Mouse (Mus musculus) forebrain, embryonic 14.5 days (tissue): Measurements from ENCODE around the gene Shank2. TPM values are rescaled to one million over a fixed set of nuclear protein-coding genes. Genes with fewer than 3 reads are reported as not detected.
A peak's percentile ranks its signal among the peaks of the same experiment; 100 is the strongest.

ENCODE experiments used
- ATAC-seq: fragments of 200-750 bp; cut with Nextera tagmentation; 2 replicates; pipeline ENCODE4 v1.8.0; 2017; ENCODE audit warnings: mild to moderate bottlenecking, moderate library complexity
- DNase-seq: peaks from one replicate; pipeline ENCODE4 v3.0.0-alpha.2; 2015; ENCODE audit warnings: low spot score
- H3K27ac ChIP-seq: fragments of 300-500 bp; sonication (generic); 2 replicates; pipeline ENCODE4 v1.5.1; 2014; ENCODE audit warnings: low read depth, mild to moderate bottlenecking, control low read depth, low read length, moderate library complexity
- H3K27me3 ChIP-seq: fragments of 300-500 bp; sonication (generic); replicated peaks from 2 replicates; pipeline ENCODE4 v1.6.1; 2014; ENCODE audit warnings: low read length, control low read depth, mixed read lengths; ENCODE audit not compliant: control insufficient read depth, insufficient read depth
- H3K36me3 ChIP-seq: fragments of 300-500 bp; sonication (generic); 2 replicates; pipeline ENCODE4 v1.6.1; 2014; ENCODE audit warnings: low read length, control low read depth; ENCODE audit not compliant: control insufficient read depth, insufficient read depth
- H3K4me1 ChIP-seq: fragments of 300-500 bp; sonication (generic); 2 replicates; pipeline ENCODE4 v1.6.1; 2014; ENCODE audit warnings: antibody characterized with exemption, low read length, control low read depth; ENCODE audit not compliant: control insufficient read depth, insufficient read depth
- H3K4me2 ChIP-seq: fragments of 300-500 bp; sonication (generic); 2 replicates; pipeline ENCODE4 v1.6.1; 2014; ENCODE audit warnings: mild to moderate bottlenecking, control low read depth, low read length
- H3K4me3 ChIP-seq: fragments of 300-500 bp; sonication (generic); 2 replicates; pipeline ENCODE4 v1.5.1; 2014; ENCODE audit warnings: low read depth, low read length, control low read depth
- H3K9ac ChIP-seq: fragments of 300-500 bp; sonication (generic); 2 replicates; pipeline ENCODE4 v1.6.1; 2014; ENCODE audit warnings: mild to moderate bottlenecking, low read length, control low read depth, moderate library complexity
- H3K9me3 ChIP-seq: fragments of 300-500 bp; sonication (generic); replicated peaks from 2 replicates; pipeline ENCODE4 v1.6.1; 2016; ENCODE audit warnings: low read length, control low read depth, mixed read lengths; ENCODE audit not compliant: control insufficient read depth
- WGBS: fragments of 180-500 bp; shearing (Covaris S2); extraction: QIAGEN DNeasy Blood & Tissue Kit; methylation state at CpG from one replicate; pipeline ENCODE4 v1.1.7; 2014; 5-methylcytosine and 5-hydroxymethylcytosine counted together
- polyA plus RNA-seq: library from polyadenylated mRNA; unstranded; fragments of >200 nt; fragmentation: Nextera tagmentation; extraction: Ambion mirVana; gene quantifications from 2 replicates; pipeline ENCODE4 v1.2.1, GENCODE M21; 2014

Gene Shank2
- polyA plus RNA-seq, 1 experiment from 2014 or later, result 4.6 TPM

DNA sequence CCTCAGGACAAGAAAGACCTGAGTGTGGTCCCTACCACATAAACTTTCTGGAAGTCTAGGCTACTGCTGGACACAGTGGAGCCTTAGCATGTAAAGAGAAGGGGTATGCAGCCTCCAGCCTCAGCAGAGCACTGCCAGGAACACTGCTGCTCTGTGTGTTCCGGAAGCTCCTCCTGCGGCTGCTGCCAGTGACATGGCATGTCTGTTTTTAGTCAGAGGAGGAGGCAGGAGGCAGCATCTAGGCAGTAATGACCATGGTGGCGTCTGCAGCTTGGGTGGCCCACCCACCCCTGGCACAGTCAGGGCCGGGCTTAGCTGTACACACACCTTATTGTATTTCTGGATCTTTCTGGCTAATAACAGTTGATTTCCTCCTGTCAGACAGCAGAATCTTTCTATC is 405.9 kb downstream of the Shank2 start:
- Histone ChIP-seq H3K27me3 (no peaks in the 10 kb centered on the region), H3K4me2 (no peak overlapping the region), H3K36me3 (peaks cover 19% of the 10 kb centered on the region), H3K9ac (no peak overlapping the region), H3K27ac (no peak overlapping the region), H3K4me3 (no peak overlapping the region), H3K4me1 (peaks cover 6% of the 10 kb centered on the region), H3K9me3 (no peaks in the 10 kb centered on the region)
- WGBS, result 71% methylated on average over 4 of the region's 4 CpGs
- no peak for ATAC-seq
- DNase-seq, result no peak

DNA sequence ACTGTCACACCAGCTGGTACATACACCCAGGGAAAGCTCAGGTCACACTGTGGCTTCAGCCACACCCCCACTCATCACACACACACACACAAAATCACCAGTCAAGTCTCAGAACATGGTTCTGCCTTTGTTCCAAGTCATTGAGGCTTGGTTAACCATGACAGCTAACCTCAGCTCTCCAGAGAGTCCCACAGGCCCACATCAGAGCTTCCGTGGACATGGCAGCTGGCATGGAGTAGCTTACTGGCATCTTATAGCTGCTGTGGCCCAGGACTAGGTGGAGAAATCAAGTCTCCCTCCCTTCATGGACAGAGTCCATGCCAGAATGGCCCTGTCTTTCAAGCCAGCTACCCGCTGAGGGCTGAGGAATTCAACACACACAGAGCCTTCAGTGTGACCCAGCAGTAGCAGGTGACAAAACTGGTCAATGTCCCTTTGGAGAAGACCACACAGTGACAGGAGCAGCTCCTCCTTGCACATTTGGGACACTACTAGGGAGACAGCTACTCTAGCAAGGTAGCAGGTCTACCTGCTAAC is 406.8 kb downstream of the Shank2 start:
- Histone ChIP-seq H3K27me3 (no peaks in the 10 kb centered on the region), H3K9me3 (no peaks in the 10 kb centered on the region), H3K4me2 (no peak overlapping the region), H3K27ac (no peak overlapping the region), H3K4me3 (no peak overlapping the region), H3K9ac (no peak overlapping the region), H3K4me1 (peaks cover 6% of the 10 kb centered on the region), H3K36me3 (peaks cover 19% of the 10 kb centered on the region)
- DNase-seq, result no peak
- 82% methylated on average over 2 of the region's 2 CpGs for whole genome bisulfite sequencing
- ATAC-seq, result no peak

DNA sequence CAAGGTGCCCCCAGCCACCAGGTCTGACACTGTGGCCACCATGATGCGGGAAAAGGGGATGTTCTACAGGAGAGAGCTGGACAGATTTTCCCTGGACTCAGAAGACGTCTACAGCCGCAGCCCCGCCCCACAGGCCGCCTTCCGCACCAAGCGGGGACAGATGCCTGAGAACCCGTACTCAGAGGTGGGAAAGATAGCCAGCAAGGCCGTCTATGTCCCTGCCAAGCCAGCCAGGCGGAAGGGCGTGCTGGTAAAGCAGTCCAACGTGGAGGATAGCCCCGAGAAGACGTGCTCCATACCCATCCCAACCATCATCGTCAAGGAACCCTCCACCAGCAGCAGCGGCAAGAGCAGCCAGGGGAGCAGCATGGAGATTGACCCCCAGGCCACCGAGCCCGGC is 408.0 kb downstream of the Shank2 start:
- H3K36me3 ChIP-seq, result peaks cover 19% of the 10 kb centered on the region
- ATAC-seq (no peak), DNase-seq (no peak)
- H3K27ac ChIP-seq, result no peak overlapping the region
- no peaks in the 10 kb centered on the region for H3K27me3 ChIP-seq
- H3K4me3 ChIP-seq, result no peak overlapping the region
- H3K9ac ChIP-seq, result no peak overlapping the region
- 86% methylated on average over 18 of the region's 18 CpGs for WGBS
- H3K4me1 ChIP-seq, result peaks cover 6% of the 10 kb centered on the region
- no peak overlapping the region for H3K4me2 ChIP-seq
- H3K9me3 ChIP-seq, result no peaks in the 10 kb centered on the region

DNA sequence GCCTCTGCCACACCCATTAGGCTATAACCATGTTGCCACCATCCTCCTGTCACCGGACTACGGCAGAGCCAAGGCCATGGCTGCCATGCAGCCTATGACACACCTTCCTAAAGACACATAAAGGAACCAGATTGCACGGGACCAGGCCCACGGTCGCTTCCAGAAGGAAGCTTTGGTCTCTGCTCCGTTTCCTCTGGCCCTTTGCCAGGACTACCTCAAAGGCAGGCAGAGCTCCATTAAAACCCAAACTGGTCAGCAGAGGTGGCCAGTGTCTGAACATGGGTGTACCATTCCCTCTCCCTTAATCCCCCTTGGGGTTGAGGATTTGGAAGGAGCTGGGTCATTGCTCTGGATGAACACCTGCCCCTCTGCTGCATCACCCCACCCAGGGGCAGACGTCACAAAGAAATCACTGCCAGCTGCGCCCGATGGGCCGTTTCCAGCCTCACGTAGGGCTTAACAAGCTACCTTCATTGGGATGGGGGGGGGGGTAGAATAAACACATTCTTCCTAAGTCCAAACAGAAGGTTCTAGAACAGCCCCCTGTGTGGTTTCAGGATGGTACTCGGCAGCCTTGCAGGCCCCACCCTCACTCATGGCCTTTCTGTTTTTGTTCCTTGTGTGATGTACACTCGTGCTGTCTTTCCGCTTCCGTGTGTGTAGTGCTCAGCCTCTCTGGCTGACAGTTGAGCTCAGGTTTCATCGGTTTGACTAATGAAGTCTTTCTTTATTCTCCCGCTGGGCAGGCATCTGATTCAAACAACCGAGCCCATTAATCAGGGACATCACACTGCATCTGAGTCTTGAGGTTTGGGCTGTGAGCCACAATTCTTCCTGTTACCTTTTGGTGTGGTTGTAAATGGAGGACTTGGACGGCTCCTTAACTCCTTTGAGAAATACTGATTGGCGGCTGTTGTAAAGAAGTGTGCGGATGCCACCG is 410.5 kb downstream of the Shank2 start:
- H3K27ac ChIP-seq, result peak overlapping the region; percentile 16
- no peaks in the 10 kb centered on the region for H3K9me3 ChIP-seq
- ATAC-seq (peak; percentile 43), DNase-seq (peak; percentile 65)
- WGBS, result 33% methylated on average over 22 of the region's 22 CpGs
- peaks cover 6% of the 10 kb centered on the region for H3K4me1 ChIP-seq
- H3K4me3 ChIP-seq, result no peak overlapping the region
- H3K36me3 ChIP-seq, result peaks cover 19% of the 10 kb centered on the region
- H3K4me2 ChIP-seq, result no peak overlapping the region
- H3K27me3 ChIP-seq, result no peaks in the 10 kb centered on the region
- H3K9ac ChIP-seq, result no peak overlapping the region

DNA sequence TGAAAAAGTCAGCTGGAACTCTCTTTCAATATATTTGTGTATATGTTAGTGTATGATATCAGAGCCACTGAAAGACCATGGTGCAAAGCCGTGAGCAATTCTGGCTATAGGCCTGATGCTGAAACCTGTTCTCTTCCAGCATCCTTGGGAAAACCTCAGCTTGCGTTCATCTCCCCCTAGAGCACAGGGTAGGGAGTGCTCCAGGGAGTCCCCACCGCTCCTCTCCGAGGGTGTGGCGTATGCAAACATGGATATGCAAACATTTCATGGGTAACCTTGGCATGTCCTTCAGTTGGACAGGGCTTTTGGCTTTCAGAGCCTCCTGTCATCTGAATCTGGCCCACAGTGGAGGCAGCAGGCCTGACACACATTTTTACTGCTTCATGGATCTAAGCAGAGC is 412.9 kb downstream of the Shank2 start:
- Histone ChIP-seq H3K27me3 (no peaks in the 10 kb centered on the region), H3K4me2 (no peak overlapping the region), H3K9me3 (no peaks in the 10 kb centered on the region), H3K4me1 (peaks cover 18% of the 10 kb centered on the region), H3K9ac (no peak overlapping the region), H3K36me3 (peaks cover 19% of the 10 kb centered on the region), H3K27ac (no peak overlapping the region), H3K4me3 (no peak overlapping the region)
- no peak for ATAC-seq
- 87% methylated on average over 5 of the region's 5 CpGs for WGBS
- DNase-seq, result no peak

DNA sequence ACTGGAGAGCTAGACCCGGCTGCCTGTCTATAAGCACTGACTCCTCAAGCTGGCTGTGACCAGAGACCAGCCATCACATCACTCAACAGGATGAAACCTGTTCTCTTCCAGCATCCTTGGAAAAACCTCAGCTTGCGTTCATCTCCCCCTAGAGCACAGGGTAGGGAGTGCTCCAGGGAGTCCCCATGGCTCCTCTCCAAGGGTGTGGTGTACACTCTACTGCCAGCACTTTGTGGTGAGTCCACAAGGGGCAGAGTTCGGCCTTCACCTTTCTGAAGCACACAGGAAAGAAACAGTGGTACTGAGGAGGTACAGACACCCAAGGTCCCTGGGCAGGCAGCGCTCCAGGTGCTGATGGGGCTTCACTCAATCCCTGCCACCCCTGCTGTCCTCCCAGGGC is 414.1 kb downstream of the Shank2 start:
- Histone ChIP-seq H3K4me1 (peaks cover 18% of the 10 kb centered on the region), H3K9ac (no peak overlapping the region), H3K27ac (no peak overlapping the region), H3K27me3 (no peaks in the 10 kb centered on the region), H3K9me3 (no peaks in the 10 kb centered on the region), H3K4me3 (no peak overlapping the region), H3K4me2 (no peak overlapping the region), H3K36me3 (peaks cover 9% of the 10 kb centered on the region)
- ATAC-seq (no peak), DNase-seq (no peak)
- 73% methylated on average over 4 of the region's 4 CpGs for WGBS

DNA sequence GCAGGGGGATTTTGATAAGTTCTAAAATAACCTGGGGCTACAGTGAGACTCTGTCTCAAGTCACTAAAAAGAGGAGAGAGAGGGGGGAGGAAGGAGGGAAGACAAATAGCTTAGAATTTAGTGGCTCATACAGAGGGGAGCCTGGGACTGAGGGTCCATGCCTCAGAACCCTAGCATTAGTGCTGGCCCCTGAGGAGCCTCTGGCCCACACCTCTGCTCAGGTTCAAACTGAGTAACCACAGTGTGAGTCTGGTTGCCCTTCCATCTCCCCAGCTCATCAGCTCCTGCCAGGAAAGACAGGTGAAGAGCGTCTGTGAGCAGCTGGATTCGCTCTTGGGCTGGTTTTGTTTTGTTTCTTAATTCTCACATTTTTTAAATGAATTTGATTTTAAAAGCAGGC is 415.5 kb downstream of the Shank2 start:
- H3K27ac ChIP-seq, result peak overlapping the region; percentile 77; the same call in 1 of the 2 replicates
- ATAC-seq (peak; percentile 18; the same call in 1 of the 2 replicates), DNase-seq (no peak)
- H3K9ac ChIP-seq, result no peak overlapping the region
- H3K27me3 ChIP-seq, result no peaks in the 10 kb centered on the region
- H3K36me3 ChIP-seq, result no peaks in the 10 kb centered on the region
- H3K4me2 ChIP-seq, result peak overlapping the region; percentile 35
- WGBS, result 56% methylated on average over 2 of the region's 2 CpGs
- no peak overlapping the region for H3K4me3 ChIP-seq
- no peaks in the 10 kb centered on the region for H3K9me3 ChIP-seq
- peaks cover 12% of the 10 kb centered on the region for H3K4me1 ChIP-seq

DNA sequence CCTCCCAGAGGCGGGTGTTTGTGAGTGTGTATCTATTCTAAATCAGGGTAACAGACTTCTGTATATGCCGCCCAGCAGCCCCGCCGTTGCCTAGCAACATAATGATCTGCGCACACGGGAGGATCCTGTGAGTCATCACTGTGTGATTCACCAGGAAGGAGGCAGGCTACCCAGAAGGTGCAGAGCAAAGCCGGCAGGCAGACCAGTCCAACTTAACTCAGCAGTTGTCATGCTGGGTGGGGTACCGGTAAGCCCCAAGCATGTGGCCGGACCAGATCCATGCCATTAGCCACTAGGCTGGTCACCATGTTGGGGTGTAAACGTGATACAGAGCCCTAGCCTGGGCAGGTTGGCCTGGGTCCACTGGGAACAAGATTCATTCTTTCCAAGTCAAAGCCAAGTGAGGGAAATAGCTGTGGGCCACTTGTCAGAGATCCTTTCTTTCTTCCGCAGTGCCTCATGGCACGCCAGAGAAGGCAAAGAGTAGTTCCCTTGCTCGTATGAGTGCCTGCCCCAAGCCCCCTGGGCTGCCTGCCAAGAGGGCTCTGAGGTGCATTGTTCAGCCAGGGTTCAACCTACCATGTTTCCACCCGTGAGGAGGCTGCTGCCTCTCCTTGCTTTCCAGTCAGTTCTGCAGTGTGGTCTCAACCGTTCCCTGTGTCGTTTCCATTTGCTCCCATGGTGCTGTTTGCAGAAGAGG is 416.1 kb downstream of the Shank2 start:
- peaks cover 12% of the 10 kb centered on the region for H3K4me1 ChIP-seq
- peak; percentile 92 for DNase-seq
- 17% methylated on average over 16 of the region's 16 CpGs for WGBS
- peak overlapping the region; percentile 35 for H3K4me2 ChIP-seq
- no peaks in the 10 kb centered on the region for H3K27me3 ChIP-seq
- peak overlapping the region; percentile 77 for H3K27ac ChIP-seq
- H3K4me3 ChIP-seq, result no peak overlapping the region
- ATAC-seq, result peak; percentile 90
- H3K9me3 ChIP-seq, result no peaks in the 10 kb centered on the region
- peak overlapping the region; percentile 13; the same call in 1 of the 2 replicates for H3K9ac ChIP-seq
- H3K36me3 ChIP-seq, result no peaks in the 10 kb centered on the region
